Mouse (Mus musculus): Measurements from ENCODE around the gene Dapl1.

- no peak for TF ChIP-seq POLR2A (IDR thresholded peaks at IDR 0.05; ENCODE audit: extremely low read depth, insufficient read depth, low read length)
- no peak for TF ChIP-seq CTCF (IDR thresholded peaks at IDR 0.05; ENCODE audit: low read depth, low read length)
Measured at GRCm38 (mm10) chr2:59523526-59523925, 39.1 kb downstream of the Dapl1 start.

Measured in liver, adult 2 months (tissue).